Mouse (Mus musculus): ENCODE data around the gene Rnf31. TPM values are rescaled to one million over a fixed set of nuclear protein-coding genes. Genes with fewer than 3 reads are reported as not detected.

Rnf31 gene
- polyA plus RNA-seq, 1 experiment from 2014 or later, result 17.8 TPM

DNA sequence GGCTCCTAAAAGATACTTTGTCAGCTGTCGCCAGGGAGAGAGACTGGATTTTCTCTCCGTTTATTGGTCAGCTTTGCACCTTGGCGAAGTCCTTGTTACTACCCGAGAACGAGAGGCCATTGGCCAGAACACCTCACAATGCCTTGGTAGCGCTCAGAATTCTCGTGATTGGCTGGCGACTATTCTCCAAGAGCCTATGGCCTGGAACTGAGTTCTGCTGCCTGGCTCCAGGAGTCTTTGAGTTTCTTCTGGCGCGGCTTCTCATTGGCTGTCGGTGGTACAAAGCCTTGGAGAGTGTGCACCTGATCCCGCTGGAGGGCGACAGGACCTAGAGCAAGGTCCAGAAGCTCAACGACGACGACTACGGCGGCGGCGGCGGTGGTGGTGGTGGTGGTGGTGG, 26.3 kb downstream of the Rnf31 start, which contains the start of gene Rec8:
TSS of gene Rec8 (plus strand) at position 216 of the 400 bp plus-strand sequence.
- no peaks in the 10 kb centered on the region for H3K9me3 ChIP-seq
- H3K4me1 ChIP-seq, result no peaks in the 10 kb centered on the region
- no peaks in the 10 kb centered on the region for H3K27me3 ChIP-seq (replicated peaks)
- peak within 1 kb of the TSS; percentile 51 for H3K4me2 ChIP-seq (replicated peaks)
- peak within 1 kb of the TSS; percentile 40; the same call in 1 of the 2 replicates for H3K9ac ChIP-seq
- 22% methylated on average over 21 of the region's 21 CpGs for WGBS
- H3K27ac ChIP-seq, result no peak within 1 kb of the TSS
- peak; percentile 83 for ATAC-seq (ENCODE audit: low FRiP score, low read depth)
- no peaks in the 10 kb centered on the region for H3K36me3 ChIP-seq
- peak within 1 kb of the TSS; percentile 20 for H3K4me3 ChIP-seq

DNA sequence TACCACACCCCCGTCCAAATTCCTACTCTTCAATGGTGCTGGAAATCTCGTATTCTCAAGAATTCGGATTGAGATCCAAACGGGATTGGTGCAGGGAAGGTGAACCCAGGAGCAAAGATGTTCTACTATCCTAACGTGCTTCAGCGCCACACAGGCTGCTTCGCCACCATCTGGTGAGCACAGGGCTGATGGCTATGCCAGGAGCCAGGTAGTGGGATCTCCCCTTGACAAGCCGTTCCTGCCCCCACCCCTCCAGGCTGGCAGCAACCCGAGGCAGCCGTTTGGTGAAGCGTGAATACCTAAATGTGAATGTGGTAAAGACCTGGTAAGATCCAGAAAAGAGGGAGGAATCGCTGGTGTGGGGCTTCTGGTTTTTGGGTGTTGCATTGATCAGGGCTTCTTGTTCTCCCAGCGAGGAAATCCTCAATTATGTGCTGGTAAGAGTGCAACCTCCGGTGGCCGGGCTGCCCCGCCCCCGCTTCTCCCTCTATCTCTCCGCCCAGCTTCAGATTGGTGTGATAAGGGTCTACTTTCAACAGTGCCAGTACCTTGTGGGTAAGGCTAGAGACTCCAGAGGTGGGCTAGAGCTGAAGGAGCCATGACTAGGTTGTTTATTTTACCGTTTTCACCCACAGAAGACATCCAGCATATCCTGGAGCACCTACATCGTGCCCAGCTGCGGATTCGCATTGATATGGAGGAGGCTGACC, 27.1 kb downstream of the Rnf31 start:
- WGBS, result 52% methylated on average over 22 of the region's 22 CpGs
- Histone ChIP-seq H3K27ac (no peak overlapping the region), H3K36me3 (peaks cover 1% of the 10 kb centered on the region; the same call in 1 of the 2 replicates), H3K9me3 (no peaks in the 10 kb centered on the region), H3K4me2 (replicated peaks) (peak overlapping the region; percentile 51), H3K27me3 (replicated peaks) (no peaks in the 10 kb centered on the region), H3K9ac (peak overlapping the region; percentile 40; the same call in 1 of the 2 replicates), H3K4me1 (no peaks in the 10 kb centered on the region), H3K4me3 (peak overlapping the region; percentile 20)
- no peak for ATAC-seq (ENCODE audit: low FRiP score, low read depth)

DNA sequence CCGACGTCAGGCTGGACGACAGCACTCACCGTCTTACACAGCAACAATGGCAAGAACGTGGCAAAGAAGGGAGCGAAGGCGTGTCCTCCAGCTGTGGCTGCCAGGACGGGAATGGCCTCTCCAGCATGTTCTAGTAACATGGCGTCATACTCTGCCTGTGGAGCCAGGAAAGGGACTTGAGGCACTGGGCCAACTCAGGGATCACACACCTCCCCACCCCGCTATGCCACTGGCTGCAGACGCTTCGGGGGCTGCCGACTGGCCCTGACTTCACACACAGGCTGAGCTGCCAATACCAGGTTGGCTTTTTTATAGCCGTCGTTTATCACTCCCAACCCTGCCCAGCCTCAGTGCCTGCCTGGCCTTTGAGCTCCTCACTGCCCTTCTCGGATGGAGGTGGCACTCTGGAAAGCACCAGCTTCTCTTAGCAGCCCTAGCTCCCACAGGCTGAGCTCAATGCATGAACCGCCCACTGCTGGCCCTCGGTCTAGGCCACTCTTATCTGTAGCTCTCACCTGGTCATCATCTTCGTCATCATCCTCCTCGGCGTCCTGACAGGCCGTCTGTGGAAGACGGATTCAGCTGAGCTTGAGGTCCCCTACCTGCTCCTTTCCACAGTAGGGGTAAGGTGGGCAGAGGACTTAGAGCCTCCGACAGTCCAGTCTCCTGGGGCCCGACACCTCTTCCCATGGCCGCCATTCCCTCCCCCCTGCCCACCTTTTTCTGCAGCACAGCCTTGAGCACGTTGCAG, 36.7 kb downstream of the Rnf31 start:
- Histone ChIP-seq H3K9me3 (no peaks in the 10 kb centered on the region), H3K36me3 (peaks cover 97% of the 10 kb centered on the region), H3K27ac (no peak overlapping the region), H3K4me1 (no peaks in the 10 kb centered on the region), H3K27me3 (replicated peaks) (no peaks in the 10 kb centered on the region), H3K4me2 (replicated peaks) (no peak overlapping the region), H3K9ac (no peak overlapping the region), H3K4me3 (no peak overlapping the region)
- ATAC-seq (ENCODE audit: low FRiP score, low read depth), result no peak
- 83% methylated on average over 27 of the region's 27 CpGs for WGBS

DNA sequence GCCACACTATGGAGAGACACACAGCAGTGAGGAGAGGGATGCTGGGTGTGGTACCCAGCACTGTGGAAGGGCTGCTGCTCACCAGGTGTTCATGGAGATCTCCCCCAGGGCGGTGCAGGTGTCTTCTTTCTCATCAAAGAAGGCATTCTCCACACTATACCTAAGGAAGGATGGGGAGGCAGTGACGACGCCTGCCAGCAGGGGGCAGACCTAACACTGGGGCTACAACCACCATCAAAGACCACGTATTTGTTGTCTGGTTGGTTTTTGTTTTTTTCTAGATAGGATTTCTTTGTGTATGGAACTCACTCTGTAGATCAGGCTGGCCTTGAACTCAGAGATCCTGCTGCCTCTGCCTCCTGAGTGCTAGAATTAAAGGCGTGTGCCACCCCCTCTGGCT, 37.8 kb downstream of the Rnf31 start:
- Histone ChIP-seq H3K4me3 (no peak overlapping the region), H3K9me3 (no peaks in the 10 kb centered on the region), H3K36me3 (peaks cover 98% of the 10 kb centered on the region), H3K27ac (no peak overlapping the region), H3K27me3 (replicated peaks) (no peaks in the 10 kb centered on the region), H3K4me1 (peaks cover 5% of the 10 kb centered on the region), H3K9ac (0 out of 2 replicates have a peak overlapping the region, but pooled peaks have one; percentile 5), H3K4me2 (replicated peaks) (no peak overlapping the region)
- no peak for ATAC-seq (ENCODE audit: low FRiP score, low read depth)
- WGBS, result 57% methylated on average over 5 of the region's 5 CpGs

DNA sequence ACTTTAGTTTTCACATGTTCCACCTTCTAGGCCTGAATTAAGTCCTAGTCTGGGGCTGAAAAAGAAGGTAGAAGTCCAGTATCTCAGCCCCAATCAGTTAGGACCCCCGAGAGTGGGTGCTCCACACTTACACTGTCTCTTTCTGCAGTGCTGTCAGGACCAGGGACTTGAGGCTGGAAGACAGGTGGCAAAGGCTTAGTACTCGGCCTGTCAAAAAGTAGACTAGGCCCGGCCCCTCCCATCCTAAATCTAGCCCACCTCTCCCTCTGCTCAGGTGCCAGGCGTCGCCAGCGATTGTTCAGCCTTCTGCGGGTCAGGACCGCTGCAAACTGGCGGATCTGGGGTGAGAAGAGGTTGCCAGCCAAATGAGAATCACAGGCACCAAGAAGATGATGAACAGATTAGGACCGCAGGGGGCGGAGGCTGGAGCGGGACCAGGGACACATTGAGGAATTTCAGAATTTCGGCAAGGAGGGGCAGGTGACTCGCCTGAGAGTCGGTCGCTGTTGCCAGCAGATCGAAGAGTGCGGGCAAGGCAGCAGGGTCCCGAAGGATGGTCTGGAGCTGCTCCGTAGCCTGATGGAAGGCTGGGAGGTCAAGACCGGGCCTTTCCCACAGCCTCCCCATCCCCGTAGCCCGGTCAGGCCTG, 43.5 kb downstream of the Rnf31 start:
- peak overlapping the region; percentile 68 for H3K4me3 ChIP-seq
- H3K9ac ChIP-seq, result peak overlapping the region; percentile 79
- no peaks in the 10 kb centered on the region for H3K9me3 ChIP-seq
- peak overlapping the region; percentile 94 for H3K4me2 ChIP-seq (replicated peaks)
- H3K36me3 ChIP-seq, result peaks cover 71% of the 10 kb centered on the region
- H3K27me3 ChIP-seq (replicated peaks), result no peaks in the 10 kb centered on the region
- peaks cover 22% of the 10 kb centered on the region for H3K4me1 ChIP-seq
- H3K27ac ChIP-seq, result no peak overlapping the region; the same call in 1 of the 2 replicates
- 4% methylated on average over 23 of the region's 23 CpGs for WGBS
- peak; percentile 80 for ATAC-seq (ENCODE audit: low FRiP score, low read depth)

DNA sequence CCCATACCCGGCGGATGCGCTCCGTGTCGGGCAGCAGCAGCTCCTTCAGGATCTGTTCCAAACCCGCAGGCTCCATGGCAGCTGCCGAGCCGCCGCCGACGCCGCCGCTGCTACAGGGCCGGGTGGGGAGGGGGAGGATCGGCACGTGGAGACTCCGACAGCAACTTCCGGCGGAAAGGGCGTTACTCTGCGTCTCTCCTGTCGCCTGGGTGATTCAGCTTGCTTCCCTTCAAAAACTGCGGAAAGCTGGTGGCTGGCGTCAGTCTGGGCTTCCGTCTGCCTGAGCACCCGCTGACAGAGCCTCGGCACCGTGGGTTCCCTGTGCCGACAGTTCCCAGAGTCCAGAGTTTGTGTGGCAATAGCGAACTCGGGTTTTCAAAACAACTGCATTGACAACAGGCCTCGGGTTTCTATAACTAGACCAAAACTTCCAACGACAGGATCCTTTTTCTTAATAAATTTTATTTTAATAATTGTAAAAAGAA, 44.1 kb downstream of the Rnf31 start, which contains the start of gene Ipo4:
TSS of gene Ipo4 (minus strand) at position 435 of the 485 bp plus-strand sequence.
- Histone ChIP-seq H3K9ac (peak within 1 kb of the TSS; percentile 79), H3K9me3 (no peaks in the 10 kb centered on the region), H3K36me3 (peaks cover 71% of the 10 kb centered on the region), H3K27ac (no peak within 1 kb of the TSS; the same call in 1 of the 2 replicates), H3K4me3 (peak within 1 kb of the TSS; percentile 68), H3K27me3 (replicated peaks) (no peaks in the 10 kb centered on the region), H3K4me2 (replicated peaks) (peak within 1 kb of the TSS; percentile 94), H3K4me1 (peaks cover 22% of the 10 kb centered on the region)
- peak; percentile 87 for ATAC-seq (ENCODE audit: low FRiP score, low read depth)
- 2% methylated on average over 33 of the region's 33 CpGs for WGBS

DNA sequence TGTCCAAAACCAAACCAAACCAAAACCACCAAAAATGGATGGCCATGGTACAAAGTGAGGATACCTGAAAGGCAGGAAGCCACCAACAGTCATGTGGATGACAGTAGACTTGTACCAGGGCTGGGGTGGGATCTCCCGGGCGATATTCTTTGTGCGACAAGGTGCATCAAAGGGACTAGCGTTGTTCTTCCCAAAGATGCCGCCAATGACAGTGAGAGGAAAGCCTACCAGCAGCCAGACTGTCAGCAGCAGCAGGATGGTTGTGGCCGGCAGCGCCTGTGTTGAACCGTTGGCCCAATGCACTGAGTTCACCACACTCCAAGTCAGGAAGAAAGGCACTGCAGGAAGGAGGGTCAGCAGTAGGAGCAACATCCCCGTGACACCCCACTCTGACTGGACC, 46.3 kb downstream of the Rnf31 start, which contains the start of gene Gm49378:
TSS of gene Gm49378 (minus strand) at position 101 of the 400 bp plus-strand sequence.
- Histone ChIP-seq H3K4me2 (replicated peaks) (no peak within 1 kb of the TSS), H3K27ac (no peak within 1 kb of the TSS), H3K9me3 (no peaks in the 10 kb centered on the region), H3K4me3 (no peak within 1 kb of the TSS), H3K27me3 (replicated peaks) (no peaks in the 10 kb centered on the region), H3K36me3 (peaks cover 59% of the 10 kb centered on the region), H3K4me1 (peaks cover 29% of the 10 kb centered on the region), H3K9ac (no peak within 1 kb of the TSS)
- ATAC-seq (ENCODE audit: low FRiP score, low read depth), result no peak
- WGBS, result 94% methylated on average over 9 of the region's 9 CpGs

DNA sequence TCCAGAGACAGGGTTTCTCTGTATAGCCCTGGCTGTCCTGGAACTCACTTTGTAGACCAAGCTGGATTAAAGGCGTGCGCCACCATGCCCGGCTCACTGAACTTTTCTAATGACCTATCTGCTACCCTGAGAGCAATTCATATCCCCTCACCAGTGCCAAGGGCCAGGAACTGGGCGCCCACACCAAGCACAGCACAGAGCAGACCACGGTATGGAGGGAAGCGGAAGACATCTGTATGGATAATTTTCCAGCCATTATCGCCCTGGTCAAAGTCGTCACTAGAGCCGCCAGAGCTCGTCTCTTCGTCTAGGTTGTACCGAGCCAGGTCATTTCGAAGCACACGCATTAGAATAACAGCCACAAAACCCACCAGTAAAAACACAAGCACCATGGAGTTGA, 49.3 kb downstream of the Rnf31 start:
- peaks cover 45% of the 10 kb centered on the region for H3K36me3 ChIP-seq
- WGBS, result 96% methylated on average over 14 of the region's 14 CpGs
- no peak overlapping the region for H3K4me2 ChIP-seq (replicated peaks)
- no peak overlapping the region for H3K4me3 ChIP-seq
- no peak overlapping the region for H3K27ac ChIP-seq
- peaks cover 27% of the 10 kb centered on the region for H3K4me1 ChIP-seq
- no peak overlapping the region for H3K9ac ChIP-seq
- no peaks in the 10 kb centered on the region for H3K9me3 ChIP-seq
- no peaks in the 10 kb centered on the region for H3K27me3 ChIP-seq (replicated peaks)
- ATAC-seq (ENCODE audit: low FRiP score, low read depth), result no peak

DNA sequence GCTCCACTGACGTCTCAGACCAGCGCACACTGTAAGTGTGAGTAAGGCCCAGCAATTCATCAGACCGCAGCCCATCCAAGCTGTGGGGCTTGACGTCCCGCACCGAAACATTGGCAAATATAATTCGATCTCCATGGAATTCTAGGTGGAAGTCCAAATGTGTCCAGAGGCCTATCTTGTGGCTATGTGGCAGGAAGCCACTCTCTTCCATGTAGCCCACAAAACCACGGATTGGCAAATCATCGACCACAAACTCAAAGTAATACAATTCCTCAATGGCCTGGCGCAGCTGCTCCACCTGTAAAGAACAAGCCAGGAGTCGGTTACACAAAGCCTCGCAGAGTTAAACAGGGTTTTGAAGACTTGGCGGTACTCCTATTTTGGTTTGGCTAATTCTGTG, 49.8 kb downstream of the Rnf31 start:
- H3K9me3 ChIP-seq, result no peaks in the 10 kb centered on the region
- 95% methylated on average over 13 of the region's 13 CpGs for WGBS
- H3K4me2 ChIP-seq (replicated peaks), result no peak overlapping the region
- H3K4me1 ChIP-seq, result peaks cover 23% of the 10 kb centered on the region
- H3K27me3 ChIP-seq (replicated peaks), result no peaks in the 10 kb centered on the region
- H3K4me3 ChIP-seq, result no peak overlapping the region
- no peak for ATAC-seq (ENCODE audit: low FRiP score, low read depth)
- no peak overlapping the region for H3K9ac ChIP-seq
- peaks cover 47% of the 10 kb centered on the region for H3K36me3 ChIP-seq
- no peak overlapping the region for H3K27ac ChIP-seq

DNA sequence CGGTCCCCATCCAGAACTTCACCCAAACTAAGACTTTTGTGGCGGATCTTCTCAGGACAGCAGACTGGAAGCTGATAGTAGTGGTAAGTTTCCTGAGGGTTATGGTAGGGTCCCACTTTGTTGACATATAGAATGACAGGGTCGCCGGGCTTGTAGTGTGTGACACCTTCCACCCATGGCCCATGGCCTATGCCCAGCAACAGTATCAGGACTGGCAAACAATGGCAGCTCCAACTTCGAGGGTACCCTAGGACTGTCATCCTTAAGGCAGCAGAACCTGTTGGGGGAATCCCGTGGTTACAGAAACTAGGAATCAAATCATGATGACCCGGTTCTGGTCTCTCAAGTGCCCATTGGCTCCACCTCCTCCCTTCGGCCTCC, 51.2 kb downstream of the Rnf31 start:
- Histone ChIP-seq H3K4me3 (peak overlapping the region; percentile 83), H3K36me3 (peaks cover 46% of the 10 kb centered on the region), H3K4me2 (replicated peaks) (peak overlapping the region; percentile 87), H3K4me1 (peaks cover 21% of the 10 kb centered on the region), H3K27me3 (replicated peaks) (no peaks in the 10 kb centered on the region), H3K27ac (peak overlapping the region; percentile 67), H3K9me3 (no peaks in the 10 kb centered on the region), H3K9ac (peak overlapping the region; percentile 89)
- WGBS, result 27% methylated on average over 8 of the region's 8 CpGs
- peak; percentile 30; the same call in 1 of the 2 replicates for ATAC-seq (ENCODE audit: low FRiP score, low read depth)

DNA sequence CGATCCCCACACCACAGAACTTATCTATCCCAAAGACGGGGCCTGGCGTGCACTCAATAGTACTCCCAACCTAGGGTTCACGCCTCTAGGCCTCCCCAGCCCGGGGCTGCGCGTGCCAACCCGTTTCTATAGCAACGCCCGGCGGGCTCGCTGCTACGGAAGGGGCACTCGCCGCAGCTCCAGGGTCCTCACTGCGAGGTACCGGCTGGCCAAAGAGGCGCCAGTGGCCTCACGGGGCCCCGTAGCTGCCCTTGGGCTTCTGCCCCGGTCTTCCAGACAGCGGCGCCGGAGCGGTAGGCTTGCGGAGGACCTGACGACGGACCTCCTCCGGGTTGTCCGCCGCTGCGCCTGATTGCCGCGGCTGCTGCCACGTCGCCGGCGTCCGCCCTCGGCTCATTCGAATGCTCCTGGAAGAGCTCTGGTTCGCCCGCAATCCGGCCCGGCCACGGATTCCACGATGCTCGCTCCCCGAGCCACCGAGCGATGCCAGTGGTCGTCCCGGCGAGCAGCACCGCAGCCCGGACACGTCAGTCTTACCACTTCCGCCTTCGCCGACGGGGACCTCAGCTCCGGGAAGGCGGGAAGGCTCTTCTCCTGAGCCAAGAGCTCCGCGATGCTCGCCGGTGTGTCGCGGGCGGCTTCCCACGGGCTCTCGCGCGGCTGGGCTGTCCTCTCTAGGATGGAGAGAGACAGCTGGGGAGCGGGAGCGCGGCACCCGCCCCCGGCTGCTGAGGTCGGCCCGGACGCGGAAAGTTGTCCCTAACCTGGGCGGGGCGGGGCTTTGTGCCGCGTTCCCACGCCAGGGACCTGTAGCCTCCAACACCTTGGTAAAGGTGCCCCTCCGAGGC, 51.8 kb downstream of the Rnf31 start, which contains the start of gene Tm9sf1:
TSS of gene Tm9sf1 (minus strand) at position 747 of the 848 bp plus-strand sequence.
- Histone ChIP-seq H3K36me3 (peaks cover 39% of the 10 kb centered on the region), H3K4me3 (peak within 1 kb of the TSS; percentile 83), H3K4me2 (replicated peaks) (peak within 1 kb of the TSS; percentile 87), H3K27me3 (replicated peaks) (no peaks in the 10 kb centered on the region), H3K9me3 (no peaks in the 10 kb centered on the region), H3K4me1 (peaks cover 21% of the 10 kb centered on the region), H3K9ac (peak within 1 kb of the TSS; percentile 89), H3K27ac (peak within 1 kb of the TSS; percentile 67)
- under 1% methylated on average over 89 of the region's 89 CpGs for WGBS
- ATAC-seq (ENCODE audit: low FRiP score, low read depth), result peak; percentile 88
